Mouse (Mus musculus) right cerebral cortex, postnatal 14 days (tissue): ENCODE data around the gene Gm1979.
"Not testable (repeated sequence)": the region's sequence is repeated elsewhere in the genome, so short reads cannot be mapped to it uniquely, and the experiment has no call there.

ENCODE experiments used
- DNase-seq: peaks from one replicate; pipeline ENCODE4 v3.0.0; 2022

The Gm1979 gene

DNA sequence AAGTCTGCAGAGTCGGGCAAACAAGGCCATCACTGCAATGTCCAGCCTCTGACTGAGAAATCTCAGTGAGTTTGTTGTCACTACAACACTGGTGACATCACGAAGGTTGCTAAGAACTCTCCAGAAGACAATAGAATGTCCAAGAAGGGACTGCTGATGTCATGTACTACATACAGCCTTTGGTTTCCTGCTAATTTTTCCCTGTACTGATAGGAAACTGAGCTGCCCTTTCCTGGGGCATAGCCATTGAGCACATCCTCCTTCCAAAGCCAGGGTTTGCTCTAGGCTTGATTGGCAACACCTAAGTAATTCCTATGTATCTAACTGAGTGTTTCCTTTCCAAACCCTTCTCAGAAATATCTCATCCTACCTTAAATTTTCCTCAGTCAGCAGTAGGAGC lies at the start of gene Gm1979:
Gm1979 (minus strand) TSS at position 101 of the 400 bp plus-strand sequence.
- not testable (repeated sequence) for DNase-seq

DNA sequence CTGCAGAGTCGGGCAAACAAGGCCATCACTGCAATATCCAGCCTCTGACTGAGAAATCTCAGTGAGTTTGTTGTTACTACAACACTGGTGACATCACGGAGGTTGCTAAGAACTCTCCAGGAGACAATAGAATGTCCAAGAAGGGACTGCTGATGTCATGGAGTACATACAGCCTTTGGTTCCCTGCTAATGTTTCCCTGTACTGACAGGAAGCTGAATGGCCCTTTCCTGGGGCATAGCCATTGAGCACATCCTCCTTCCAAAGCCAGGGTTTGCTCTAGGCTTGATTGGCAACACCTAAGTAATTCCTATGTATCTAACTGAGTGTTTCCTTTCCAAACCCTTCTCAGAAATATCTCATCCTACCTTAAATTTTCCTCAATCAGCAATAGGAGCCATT lies 34.9 kb upstream of the Gm1979 start, which contains the start of gene Speer4a:
Speer4a (minus strand) TSS at position 101 of the 400 bp plus-strand sequence.
- not testable (repeated sequence) for DNase-seq

DNA sequence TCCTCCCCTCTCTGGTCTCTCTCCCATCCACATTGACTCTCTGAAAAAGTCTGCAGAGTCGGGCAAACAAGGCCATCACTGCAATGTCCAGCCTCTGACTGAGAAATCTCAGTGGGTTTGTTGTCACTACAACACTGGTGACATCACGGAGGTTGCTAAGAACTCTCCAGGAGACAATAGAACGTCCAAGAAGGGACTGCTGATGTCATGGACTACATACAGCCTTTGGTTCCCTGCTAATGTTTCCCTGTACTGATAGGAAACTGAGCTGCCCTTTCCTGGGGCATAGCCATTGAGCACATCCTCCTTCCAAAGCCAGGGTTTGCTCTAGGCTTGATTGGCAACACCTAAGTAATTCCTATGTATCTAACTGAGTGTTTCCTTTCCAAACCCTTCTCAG lies 18.2 kb upstream of the Gm1979 start, which contains the start of gene Gm5862:
Gm5862 (minus strand) TSS at position 101 of the 400 bp plus-strand sequence.
- not testable (repeated sequence) for DNase-seq

GRCm38 (mm10) chr5:26007697-26008096 lies 3.1 kb upstream of the Gm1979 start:
- DNase-seq = not testable (repeated sequence)

DNA sequence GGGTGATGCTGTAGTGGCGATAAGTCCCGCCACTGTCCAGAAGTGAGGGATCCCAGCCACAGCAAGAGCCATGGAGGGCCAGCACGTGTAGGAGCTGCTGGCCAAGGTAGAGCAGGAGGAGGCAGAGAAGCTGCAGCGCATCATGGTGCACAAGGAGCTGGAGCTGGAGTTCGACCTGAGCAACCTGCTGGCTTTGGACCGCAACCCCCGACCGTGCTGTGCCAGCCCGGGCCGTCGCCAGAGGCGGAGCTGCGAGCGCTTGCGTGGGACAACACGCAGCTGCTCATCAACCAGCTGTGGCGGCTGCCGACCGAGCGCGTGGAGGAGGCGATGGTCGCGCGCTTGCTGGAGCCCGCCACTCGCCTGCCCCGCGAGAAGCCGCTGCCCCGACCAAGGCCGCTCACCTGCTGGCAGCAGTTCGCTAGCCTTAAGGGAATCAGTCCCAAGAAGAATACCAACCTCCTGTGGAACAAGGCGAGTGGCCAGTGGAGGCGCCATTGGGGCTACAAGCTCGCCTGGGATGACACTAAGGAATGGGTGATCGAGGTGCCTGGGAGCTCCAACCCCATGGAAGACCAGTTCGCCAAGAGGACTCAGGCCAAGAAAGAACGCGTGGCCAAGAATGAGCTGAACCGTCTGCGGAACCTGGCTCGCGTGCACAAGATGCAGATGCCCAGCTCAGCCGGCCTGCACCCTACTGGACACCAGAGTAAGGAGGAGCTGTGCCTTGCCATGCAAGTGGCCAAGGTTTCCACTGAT lies 2.5 kb upstream of the Gm1979 start:
- DNase-seq = peak; percentile 21

DNA sequence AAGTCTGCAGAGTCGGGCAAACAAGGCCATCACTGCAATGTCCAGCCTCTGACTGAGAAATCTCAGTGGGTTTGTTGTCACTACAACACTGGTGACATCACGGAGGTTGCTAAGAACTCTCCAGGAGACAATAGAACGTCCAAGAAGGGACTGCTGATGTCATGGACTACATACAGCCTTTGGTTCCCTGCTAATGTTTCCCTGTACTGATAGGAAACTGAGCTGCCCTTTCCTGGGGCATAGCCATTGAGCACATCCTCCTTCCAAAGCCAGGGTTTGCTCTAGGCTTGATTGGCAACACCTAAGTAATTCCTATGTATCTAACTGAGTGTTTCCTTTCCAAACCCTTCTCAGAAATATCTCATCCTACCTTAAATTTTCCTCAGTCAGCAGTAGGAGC lies 16.0 kb downstream of the Gm1979 start, which contains the start of gene Gm21698:
Gm21698 (minus strand) TSS at position 101 of the 400 bp plus-strand sequence.
- not testable (repeated sequence) for DNase-seq

GRCm38 (mm10) chr5:25972563-25972962 lies 32.0 kb downstream of the Gm1979 start, which contains the start of gene Gm21680:
Gene Gm21680, minus strand, starts transcription at chr5:25972663.
- DNase-seq = not testable (repeated sequence)

GRCm38 (mm10) chr5:25957050-25957449 lies 47.5 kb downstream of the Gm1979 start:
- DNase-seq = not testable (repeated sequence)

- DNase-seq = not testable (repeated sequence)
Measured at GRCm38 (mm10) chr5:25956611-25957010, 48.0 kb downstream of the Gm1979 start.

DNA sequence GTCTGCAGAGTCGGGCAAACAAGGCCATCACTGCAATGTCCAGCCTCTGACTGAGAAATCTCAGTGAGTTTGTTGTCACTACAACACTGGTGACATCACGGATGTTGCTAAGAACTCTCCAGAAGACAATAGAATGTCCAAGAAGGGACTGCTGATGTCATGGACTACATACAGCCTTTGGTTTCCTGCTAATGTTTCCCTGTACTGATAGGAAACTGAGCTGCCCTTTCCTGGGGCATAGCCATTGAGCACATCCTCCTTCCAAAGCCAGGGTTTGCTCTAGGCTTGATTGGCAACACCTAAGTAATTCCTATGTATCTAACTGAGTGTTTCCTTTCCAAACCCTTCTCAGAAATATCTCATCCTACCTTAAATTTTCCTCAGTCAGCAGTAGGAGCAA lies 50.3 kb downstream of the Gm1979 start, which contains the start of gene Gm21671:
Gm21671 (minus strand) TSS at position 101 of the 400 bp plus-strand sequence.
- not testable (repeated sequence) for DNase-seq
